Mouse (Mus musculus): Measurements from ENCODE around the gene Otud7a.

- TF ChIP-seq CTCF (IDR thresholded peaks at IDR 0.05; ENCODE audit: low read depth, low read length) (no peak), POLR2A (IDR thresholded peaks at IDR 0.05; ENCODE audit: borderline replicate concordance, low read depth, low read length) (no peak)
Observed at GRCm38 (mm10) chr7:63509825-63510224, 65.3 kb downstream of the Otud7a start.

Measured in bone marrow macrophage, adult 2 months (primary cell).